Mouse (Mus musculus) neural tube, embryonic 11.5 days (tissue): Measurements from ENCODE around the gene Fscn2. TPM values are rescaled to one million over a fixed set of nuclear protein-coding genes. Genes with fewer than 3 reads are reported as not detected.

Experiments used
- ATAC-seq: fragments of 200-750 bp; cut with Nextera tagmentation; 2 replicates; pipeline ENCODE4 v1.8.0; 2017; ENCODE audit warnings: moderate number of reproducible peaks, mild to moderate bottlenecking, moderate TSS enrichment, moderate library complexity; ENCODE audit not compliant: insufficient read depth, low FRiP score, low TSS enrichment
- DNase-seq: peaks from one replicate; pipeline ENCODE4 v3.0.0-alpha.2; 2015; ENCODE audit warnings: low spot score
- H3K27ac ChIP-seq: fragments of 300-500 bp; sonication (generic); 2 replicates; pipeline ENCODE4 v1.5.1; 2014; ENCODE audit warnings: low read depth, mild to moderate bottlenecking, low read length
- H3K27me3 ChIP-seq: fragments of 300-500 bp; sonication (generic); 2 replicates; pipeline ENCODE4 v1.6.1; 2014; ENCODE audit warnings: mild to moderate bottlenecking, low read length, mixed read lengths; ENCODE audit not compliant: control insufficient read depth, insufficient read depth
- H3K36me3 ChIP-seq: fragments of 300-500 bp; sonication (generic); 2 replicates; pipeline ENCODE4 v1.6.1; 2014; ENCODE audit warnings: mild to moderate bottlenecking, low read length, moderate library complexity, mixed read lengths; ENCODE audit not compliant: control insufficient read depth, insufficient read depth
- H3K4me1 ChIP-seq: fragments of 300-500 bp; sonication (generic); 2 replicates; pipeline ENCODE4 v1.6.1; 2014; ENCODE audit warnings: low read length, mixed read lengths; ENCODE audit not compliant: control insufficient read depth, insufficient read depth
- H3K4me2 ChIP-seq: fragments of 300-500 bp; sonication (generic); 2 replicates; pipeline ENCODE4 v1.6.1; 2014; ENCODE audit warnings: low read depth, mild to moderate bottlenecking, moderate library complexity
- H3K4me3 ChIP-seq: fragments of 300-500 bp; sonication (generic); 2 replicates; pipeline ENCODE4 v1.5.1; 2014; ENCODE audit warnings: low read depth, low read length
- H3K9ac ChIP-seq: fragments of 300-500 bp; sonication (generic); 2 replicates; pipeline ENCODE4 v1.6.1; 2014; ENCODE audit warnings: mild to moderate bottlenecking, low read length
- H3K9me3 ChIP-seq: fragments of 300-500 bp; sonication (generic); 2 replicates; pipeline ENCODE4 v1.6.1; 2016; ENCODE audit warnings: low read length; ENCODE audit not compliant: control insufficient read depth
- WGBS: fragments of 180-500 bp; shearing (Covaris S2); extraction: QIAGEN DNeasy Blood & Tissue Kit; methylation state at CpG from one replicate; pipeline ENCODE4 v1.1.7; 2014; 5-methylcytosine and 5-hydroxymethylcytosine counted together
- polyA plus RNA-seq: library from polyadenylated mRNA; unstranded; fragments of >200 nt; fragmentation: Nextera tagmentation; extraction: Ambion mirVana; gene quantifications from 2 replicates; pipeline ENCODE4 v1.2.1, GENCODE M21; 2014

The Fscn2 gene
- polyA plus RNA-seq, 1 experiment from 2014 or later: 0.81 TPM

- Histone ChIP-seq H3K4me3 (no peak overlapping the region), H3K27ac (no peak overlapping the region), H3K36me3 (no peaks in the 10 kb centered on the region), H3K27me3 (no peaks in the 10 kb centered on the region), H3K4me2 (no peak overlapping the region), H3K9me3 (no peaks in the 10 kb centered on the region), H3K4me1 (peaks cover 36% of the 10 kb centered on the region), H3K9ac (no peak overlapping the region)
- WGBS: 89% methylated on average over 17 of the region's 17 CpGs
- no peak for ATAC-seq
- DNase-seq: no peak
These were observed 6.7 kb upstream of the Fscn2 start for GRCm38 (mm10) chr11:120354304-120355276.

- no peaks in the 10 kb centered on the region for H3K27me3 ChIP-seq
- WGBS: 80% methylated on average over 5 of the region's 5 CpGs
- no peak for ATAC-seq
These were observed 5.9 kb upstream of the Fscn2 start for GRCm38 (mm10) chr11:120355277-120356039.

GRCm38 (mm10) chr11:120356319-120356840 is 5.0 kb upstream of the Fscn2 start:
- WGBS: 86% methylated on average over 15 of the region's 15 CpGs
- Histone ChIP-seq H3K9me3 (no peaks in the 10 kb centered on the region), H3K36me3 (no peaks in the 10 kb centered on the region), H3K4me1 (peaks cover 28% of the 10 kb centered on the region), H3K4me3 (no peak overlapping the region), H3K4me2 (no peak overlapping the region), H3K9ac (no peak overlapping the region), H3K27me3 (no peaks in the 10 kb centered on the region), H3K27ac (no peak overlapping the region)
- no peak for ATAC-seq
- no peak for DNase-seq

More at GRCm38 (mm10) chr11:120355277-120356039, 5.9 kb upstream of the Fscn2 start:
- DNase-seq: no peak
- peaks cover 35% of the 10 kb centered on the region for H3K4me1 ChIP-seq
- H3K36me3 ChIP-seq: no peaks in the 10 kb centered on the region
- H3K27ac ChIP-seq: no peak overlapping the region
- no peaks in the 10 kb centered on the region for H3K9me3 ChIP-seq
- no peak overlapping the region for H3K4me3 ChIP-seq
- H3K4me2 ChIP-seq: no peak overlapping the region
- no peak overlapping the region for H3K9ac ChIP-seq

- DNase-seq: no peak
- no peaks in the 10 kb centered on the region for H3K36me3 ChIP-seq
- H3K4me2 ChIP-seq: no peak overlapping the region
- no peak overlapping the region for H3K27ac ChIP-seq
- H3K9ac ChIP-seq: no peak overlapping the region
- 90% methylated on average over 4 of the region's 4 CpGs for WGBS
- H3K27me3 ChIP-seq: no peaks in the 10 kb centered on the region
- no peak for ATAC-seq
- peaks cover 23% of the 10 kb centered on the region for H3K4me1 ChIP-seq
- H3K4me3 ChIP-seq: no peak overlapping the region
- H3K9me3 ChIP-seq: no peaks in the 10 kb centered on the region
These were observed 4.4 kb upstream of the Fscn2 start for GRCm38 (mm10) chr11:120356900-120357299.

GRCm38 (mm10) chr11:120357791-120358401 is 3.4 kb upstream of the Fscn2 start:
- Histone ChIP-seq H3K9me3 (no peaks in the 10 kb centered on the region), H3K9ac (peak overlapping the region; percentile 29; the same call in 1 of the 2 replicates), H3K4me2 (no peak overlapping the region; the same call in 1 of the 2 replicates), H3K4me1 (peaks cover 18% of the 10 kb centered on the region), H3K27me3 (no peaks in the 10 kb centered on the region), H3K4me3 (no peak overlapping the region), H3K36me3 (no peaks in the 10 kb centered on the region), H3K27ac (peak overlapping the region; percentile 78)
- DNase-seq (peak; percentile 78), ATAC-seq (0 out of 2 replicates have a peak, but pooled peaks have one; percentile 36)
- WGBS: 22% methylated on average over 10 of the region's 10 CpGs

GRCm38 (mm10) chr11:120359391-120359790 is 1.9 kb upstream of the Fscn2 start:
- Histone ChIP-seq H3K4me3 (no peak overlapping the region), H3K9ac (no peak overlapping the region), H3K9me3 (no peaks in the 10 kb centered on the region), H3K27me3 (no peaks in the 10 kb centered on the region), H3K27ac (no peak overlapping the region), H3K36me3 (no peaks in the 10 kb centered on the region), H3K4me1 (peaks cover 13% of the 10 kb centered on the region), H3K4me2 (no peak overlapping the region)
- ATAC-seq: no peak
- no peak for DNase-seq
- 88% methylated on average over 6 of the region's 6 CpGs for WGBS

- no peak overlapping the region for H3K4me2 ChIP-seq
- H3K27ac ChIP-seq: no peak overlapping the region
- WGBS: 61% methylated on average over 8 of the region's 8 CpGs
- H3K27me3 ChIP-seq: no peaks in the 10 kb centered on the region
- ATAC-seq (no peak), DNase-seq (no peak)
- H3K36me3 ChIP-seq: no peaks in the 10 kb centered on the region
- H3K9me3 ChIP-seq: no peaks in the 10 kb centered on the region
- no peak overlapping the region for H3K9ac ChIP-seq
- no peak overlapping the region for H3K4me3 ChIP-seq
- peaks cover 13% of the 10 kb centered on the region for H3K4me1 ChIP-seq
These were observed 1.3 kb upstream of the Fscn2 start for GRCm38 (mm10) chr11:120360062-120360461.

- H3K4me1 ChIP-seq: peaks cover 13% of the 10 kb centered on the region
- H3K4me3 ChIP-seq: no peak overlapping the region
- no peaks in the 10 kb centered on the region for H3K27me3 ChIP-seq
- no peak overlapping the region for H3K4me2 ChIP-seq
- H3K9ac ChIP-seq: no peak overlapping the region
- H3K9me3 ChIP-seq: no peaks in the 10 kb centered on the region
- no peak for DNase-seq
- H3K36me3 ChIP-seq: no peaks in the 10 kb centered on the region
- WGBS: 80% methylated on average over 5 of the region's 5 CpGs
- H3K27ac ChIP-seq: no peak overlapping the region
- ATAC-seq: no peak
These were observed 579 bp upstream of the Fscn2 start for GRCm38 (mm10) chr11:120360755-120361154.
